Mouse (Mus musculus): ENCODE data around the gene Cemip2.
A peak's percentile ranks its signal among the peaks of the same experiment; 100 is the strongest.

The Cemip2 gene

GRCm38 (mm10) chr19:21882110-21882940, 104.2 kb downstream of the Cemip2 start:
- no peak for DNase-seq

GRCm38 (mm10) chr19:21883053-21883452, 104.9 kb downstream of the Cemip2 start:
- no peak for DNase-seq

GRCm38 (mm10) chr19:21883922-21884321, 105.8 kb downstream of the Cemip2 start:
- DNase-seq = no peak

GRCm38 (mm10) chr19:21884385-21884784, 106.2 kb downstream of the Cemip2 start:
- no peak for DNase-seq

GRCm38 (mm10) chr19:21886166-21886657, 108.1 kb downstream of the Cemip2 start:
- no peak for DNase-seq

GRCm38 (mm10) chr19:21890699-21891098, 112.6 kb downstream of the Cemip2 start:
- DNase-seq = no peak

- no peak for DNase-seq
Measured at GRCm38 (mm10) chr19:21894792-21895191, 116.7 kb downstream of the Cemip2 start.

- DNase-seq = no peak
Measured at GRCm38 (mm10) chr19:21895540-21895939, 117.4 kb downstream of the Cemip2 start.

- peak; percentile 23 for DNase-seq
Measured at GRCm38 (mm10) chr19:21897122-21897827, 119.1 kb downstream of the Cemip2 start.

- no peak for DNase-seq
Measured at GRCm38 (mm10) chr19:21898015-21898939, 120.1 kb downstream of the Cemip2 start.
